Mouse (Mus musculus): ENCODE data around the gene Pak4.

GRCm38 (mm10) chr7:28575597-28575996 is 22.4 kb downstream of the Pak4 start:
- TF ChIP-seq POLR2A (IDR thresholded peaks at IDR 0.05; ENCODE audit: borderline replicate concordance, extremely low read depth, insufficient read depth, insufficient read length, poor library complexity, severe bottlenecking) (no peak), CTCF (IDR thresholded peaks at IDR 0.05; ENCODE audit: borderline replicate concordance, extremely low read depth, insufficient read depth, insufficient read length) (no peak)

Data from brain, embryonic 14.5 days (tissue).